Mouse (Mus musculus) kidney, adult 2 months (tissue): ENCODE data around the gene Apoc1.

Experiments
- CTCF ChIP-seq: fragments of 200-500 bp; conservative IDR thresholded peaks from 2 replicates; pipeline ENCODE4 v1.5.1; 2011; ENCODE audit warnings: low read depth, mild to moderate bottlenecking, control low read depth, low read length, moderate library complexity, mixed read lengths; ENCODE audit not compliant: insufficient read depth, insufficient read length
- POLR2A ChIP-seq: fragments of 200-500 bp; IDR thresholded peaks from one replicate; pipeline ENCODE4 v1.6.1; 2011; ENCODE audit warnings: low read depth, low read length, control low read depth

DNA sequence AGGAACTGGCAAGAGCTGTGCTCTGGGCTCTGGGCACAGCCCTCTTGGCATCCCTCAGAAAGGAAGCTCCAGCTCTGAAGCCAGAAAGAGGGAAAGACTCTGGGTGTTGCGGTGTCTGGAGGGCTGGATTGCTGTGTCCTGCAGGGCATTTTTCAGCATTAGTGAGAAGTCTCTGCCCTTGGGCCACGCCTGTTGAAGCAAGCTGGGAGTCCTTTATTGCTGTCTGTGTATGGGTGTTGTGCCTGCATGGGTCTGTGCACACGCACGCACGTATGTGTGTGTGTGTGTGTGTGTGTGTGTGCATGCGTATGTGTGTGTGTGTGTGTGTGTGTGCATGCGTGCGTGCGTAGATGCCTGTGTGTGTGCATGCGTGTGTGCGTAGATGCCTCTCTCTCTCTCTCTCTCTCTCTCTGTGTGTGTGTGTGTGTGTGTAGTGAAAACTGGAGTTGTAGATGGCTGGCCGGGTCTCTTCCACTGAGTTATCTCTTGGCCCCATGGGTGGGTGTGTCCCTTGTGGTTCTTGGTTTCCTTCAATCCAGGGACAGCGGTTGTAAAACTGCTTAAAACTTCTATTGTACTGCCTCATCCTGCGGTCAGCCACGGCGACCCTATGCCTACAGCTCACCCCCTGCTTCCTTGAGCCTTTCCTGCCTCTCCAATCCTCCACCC, 44.1 kb upstream of the Apoc1 start:
- no peak for TF ChIP-seq CTCF
- TF ChIP-seq POLR2A: no peak
